Mouse (Mus musculus): ENCODE measurements around the gene Mafb. TPM values are rescaled to one million over a fixed set of nuclear protein-coding genes. Genes with fewer than 3 reads are reported as not detected.

Gene Mafb
- polyA plus RNA-seq, 1 experiment from 2014 or later = 7.1 TPM

DNA sequence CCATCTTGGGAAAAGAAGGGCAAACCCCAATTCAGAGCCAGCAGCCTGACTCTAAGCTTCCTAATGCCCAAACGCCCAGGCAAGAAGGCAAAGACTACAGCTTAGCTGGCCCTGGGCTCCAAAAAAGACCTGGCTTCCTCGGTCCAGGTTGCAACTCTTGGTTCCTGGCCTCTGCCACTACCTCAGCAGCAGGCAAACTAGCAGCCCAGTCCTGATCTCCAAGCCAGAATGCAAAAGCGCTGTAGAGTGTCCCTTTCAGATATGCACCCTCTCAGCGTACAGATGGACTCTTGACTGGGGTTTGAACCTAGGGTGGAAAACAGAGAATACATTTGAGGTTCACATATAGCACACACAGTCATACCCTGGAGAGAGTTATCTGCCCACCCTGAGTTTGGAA is 3.7 kb downstream of the Mafb start:
- Histone ChIP-seq H3K4me1 (ENCODE audit: control insufficient read depth in 2 of 2, insufficient read depth in 2 of 2, low read length in 2 of 2) (peaks cover 9 to 15% of the 10 kb centered on the region in 2 experiments; a peak in 2 of 4 replicates), H3K9ac (ENCODE audit: low read length) (no peak overlapping the region), H3K36me3 (ENCODE audit: control insufficient read depth, insufficient read depth, low read length) (no peaks in the 10 kb centered on the region), H3K27me3 (ENCODE audit: control insufficient read depth, insufficient read depth, low read length) (peaks cover 64% of the 10 kb centered on the region), H3K27ac (replicated peaks in 1 of 2; ENCODE audit: control insufficient read depth in 1 of 2, insufficient read depth in 1 of 2, low read depth in 2 of 2, low read length in 2 of 2) (no peak overlapping the region), H3K4me3 (ENCODE audit: control insufficient read depth in 1 of 2, insufficient read depth in 1 of 2, low read depth in 1 of 2, low read length in 2 of 2) (no peak overlapping the region), H3K9me3 (ENCODE audit: control insufficient read depth, low read length) (no peaks in the 10 kb centered on the region), H3K4me2 (ENCODE audit: low read length) (no peak overlapping the region)
- no peak for ATAC-seq (ENCODE audit: insufficient number of reproducible peaks, insufficient read depth, low FRiP score, low read depth)
- WGBS = 45% methylated on average over 4 of the region's 4 CpGs

DNA sequence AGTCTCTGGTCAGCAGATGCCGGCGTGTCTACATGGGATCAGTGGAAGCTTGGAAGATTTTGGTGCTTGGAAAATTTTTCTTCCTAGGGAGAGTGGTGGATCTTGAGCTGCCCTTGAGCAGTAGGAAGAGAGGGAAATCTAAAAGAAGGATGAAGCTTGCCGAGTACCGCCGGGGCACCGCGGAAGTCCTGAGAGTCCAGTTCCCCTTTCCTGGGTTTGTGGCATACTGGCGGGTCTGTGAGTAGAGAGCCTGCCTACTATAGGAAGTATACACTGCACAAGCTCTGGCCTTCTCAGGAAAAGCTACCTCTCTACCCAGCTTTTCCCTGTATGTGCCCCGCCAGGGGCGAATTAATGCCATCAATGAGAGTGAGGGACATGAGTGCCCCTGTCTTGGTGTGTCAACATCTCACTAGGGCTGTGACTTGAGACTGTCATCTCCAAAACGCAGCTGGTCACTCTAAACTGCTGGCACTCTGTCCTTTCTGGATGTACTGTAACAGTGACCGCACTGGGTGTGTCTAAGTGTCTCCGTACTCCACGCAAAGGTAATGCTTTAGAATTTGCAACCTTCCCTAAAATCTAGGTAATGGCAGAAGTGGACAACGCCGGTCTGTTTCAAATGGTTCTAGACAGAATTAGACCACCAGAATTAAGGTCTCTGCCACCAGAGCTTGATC is 5.3 kb downstream of the Mafb start:
- ATAC-seq (ENCODE audit: insufficient number of reproducible peaks, insufficient read depth, low FRiP score, low read depth) = no peak
- no peaks in the 10 kb centered on the region for H3K9me3 ChIP-seq (ENCODE audit: control insufficient read depth, low read length)
- H3K36me3 ChIP-seq (ENCODE audit: control insufficient read depth, insufficient read depth, low read length) = no peaks in the 10 kb centered on the region
- no peak overlapping the region for H3K27ac ChIP-seq (replicated peaks in 1 of 2; ENCODE audit: control insufficient read depth in 1 of 2, insufficient read depth in 1 of 2, low read depth in 2 of 2, low read length in 2 of 2)
- 20% methylated on average over 16 of the region's 16 CpGs for WGBS
- peaks cover 7 to 14% of the 10 kb centered on the region in 2 experiments; a peak in 2 of 4 replicates for H3K4me1 ChIP-seq (ENCODE audit: control insufficient read depth in 2 of 2, insufficient read depth in 2 of 2, low read length in 2 of 2)
- peaks cover 68% of the 10 kb centered on the region for H3K27me3 ChIP-seq (ENCODE audit: control insufficient read depth, insufficient read depth, low read length)
- H3K4me3 ChIP-seq (ENCODE audit: control insufficient read depth in 1 of 2, insufficient read depth in 1 of 2, low read depth in 1 of 2, low read length in 2 of 2) = no peak overlapping the region
- H3K4me2 ChIP-seq (ENCODE audit: low read length) = peak overlapping the region; percentile 21
- no peak overlapping the region for H3K9ac ChIP-seq (ENCODE audit: low read length)

DNA sequence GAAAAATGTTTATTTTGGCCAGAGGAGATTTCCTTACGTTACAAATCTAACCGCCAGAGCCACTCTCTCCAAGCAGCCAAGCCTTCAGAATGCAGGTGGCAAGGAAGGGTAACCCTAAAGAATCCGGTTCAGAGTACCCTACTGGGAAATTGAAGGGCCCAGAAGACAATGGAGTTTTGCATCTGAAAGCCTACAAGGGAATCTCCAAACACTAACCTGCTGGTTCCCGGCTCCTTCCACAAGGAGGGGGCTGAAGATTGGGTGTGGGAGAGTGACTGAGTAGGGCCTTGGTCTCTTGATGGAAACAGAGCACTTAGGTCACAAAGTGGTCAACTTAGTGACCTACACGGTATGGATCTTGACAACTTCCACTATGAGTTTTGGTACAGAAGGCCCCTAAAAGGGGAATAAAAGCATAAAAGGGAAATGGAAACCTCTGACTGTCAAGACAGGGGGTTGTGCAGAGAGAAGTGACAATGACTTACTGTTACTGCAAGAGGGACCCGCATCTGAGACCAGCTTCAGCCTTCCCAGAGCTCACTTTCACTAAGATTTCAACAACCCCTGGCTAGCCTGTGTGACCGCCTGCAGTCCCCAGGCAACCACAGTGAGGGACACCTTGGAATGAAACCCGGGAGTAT is 6.5 kb downstream of the Mafb start:
- H3K27me3 ChIP-seq (ENCODE audit: control insufficient read depth, insufficient read depth, low read length) = peaks cover 64% of the 10 kb centered on the region
- no peak for ATAC-seq (ENCODE audit: insufficient number of reproducible peaks, insufficient read depth, low FRiP score, low read depth)
- no peak overlapping the region for H3K27ac ChIP-seq (replicated peaks in 1 of 2; ENCODE audit: control insufficient read depth in 1 of 2, insufficient read depth in 1 of 2, low read depth in 2 of 2, low read length in 2 of 2)
- H3K9ac ChIP-seq (ENCODE audit: low read length) = no peak overlapping the region
- H3K4me3 ChIP-seq (ENCODE audit: control insufficient read depth in 1 of 2, insufficient read depth in 1 of 2, low read depth in 1 of 2, low read length in 2 of 2) = no peak overlapping the region
- no peaks in the 10 kb centered on the region for H3K9me3 ChIP-seq (ENCODE audit: control insufficient read depth, low read length)
- no peaks in the 10 kb centered on the region for H3K36me3 ChIP-seq (ENCODE audit: control insufficient read depth, insufficient read depth, low read length)
- H3K4me1 ChIP-seq (ENCODE audit: control insufficient read depth in 2 of 2, insufficient read depth in 2 of 2, low read length in 2 of 2) = peaks cover 0 to 14% of the 10 kb centered on the region in 2 experiments; a peak in 2 of 4 replicates
- WGBS = 18% methylated on average over 8 of the region's 8 CpGs
- H3K4me2 ChIP-seq (ENCODE audit: low read length) = peak overlapping the region; percentile 21; the same call in 1 of the 2 replicates

DNA sequence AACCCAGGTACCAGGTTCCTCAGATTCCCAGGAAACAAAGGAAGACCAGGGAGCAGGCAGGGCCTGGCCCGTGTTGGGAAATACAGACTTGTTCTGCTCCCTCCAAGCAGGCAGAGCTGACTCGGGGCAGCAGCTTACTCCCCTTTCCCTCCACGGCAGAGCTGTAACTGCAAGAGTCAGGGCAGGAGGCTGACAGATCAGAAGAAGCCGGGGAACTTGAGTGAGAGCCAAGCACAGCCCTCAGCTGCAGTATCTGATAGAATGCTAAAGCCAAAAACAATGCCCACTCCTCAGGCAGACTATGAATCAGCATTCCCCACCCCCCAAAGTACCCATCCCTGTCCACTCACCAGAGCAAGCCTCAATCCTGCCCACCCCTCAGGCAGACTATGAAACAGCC is 8.0 kb downstream of the Mafb start:
- H3K4me3 ChIP-seq (ENCODE audit: control insufficient read depth in 1 of 2, insufficient read depth in 1 of 2, low read depth in 1 of 2, low read length in 2 of 2) = no peak overlapping the region
- peaks cover 0 to 14% of the 10 kb centered on the region in 2 experiments; a peak in 2 of 4 replicates for H3K4me1 ChIP-seq (ENCODE audit: control insufficient read depth in 2 of 2, insufficient read depth in 2 of 2, low read length in 2 of 2)
- peaks cover 61% of the 10 kb centered on the region for H3K27me3 ChIP-seq (ENCODE audit: control insufficient read depth, insufficient read depth, low read length)
- no peak overlapping the region for H3K4me2 ChIP-seq (ENCODE audit: low read length)
- no peak overlapping the region for H3K9ac ChIP-seq (ENCODE audit: low read length)
- WGBS = 0% methylated on average over 4 of the region's 4 CpGs
- no peaks in the 10 kb centered on the region for H3K9me3 ChIP-seq (ENCODE audit: control insufficient read depth, low read length)
- H3K27ac ChIP-seq (replicated peaks in 1 of 2; ENCODE audit: control insufficient read depth in 1 of 2, insufficient read depth in 1 of 2, low read depth in 2 of 2, low read length in 2 of 2) = no peak overlapping the region
- no peak for ATAC-seq (ENCODE audit: insufficient number of reproducible peaks, insufficient read depth, low FRiP score, low read depth)
- no peaks in the 10 kb centered on the region for H3K36me3 ChIP-seq (ENCODE audit: control insufficient read depth, insufficient read depth, low read length)

DNA sequence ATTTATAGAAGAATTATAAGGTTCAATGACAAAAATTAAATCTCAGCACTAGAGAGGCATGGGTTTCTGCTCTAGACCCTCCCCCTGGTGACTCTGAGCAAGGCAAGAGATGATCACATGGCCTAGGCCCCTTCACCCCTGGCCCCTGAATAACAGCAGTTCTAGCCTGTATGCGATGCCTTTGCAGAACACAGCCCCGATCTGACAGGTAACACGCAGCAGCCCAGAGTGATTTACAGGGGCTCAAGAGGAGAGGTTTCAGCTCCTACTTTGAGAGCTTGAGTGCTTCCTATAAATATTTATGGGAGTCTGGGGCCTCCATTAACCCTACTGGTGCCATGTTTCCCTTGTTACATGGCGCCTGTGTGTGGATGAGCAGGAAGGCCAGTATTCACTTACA is 9.4 kb downstream of the Mafb start:
- Histone ChIP-seq H3K9me3 (ENCODE audit: control insufficient read depth, low read length) (no peaks in the 10 kb centered on the region), H3K4me3 (ENCODE audit: control insufficient read depth in 1 of 2, insufficient read depth in 1 of 2, low read depth in 1 of 2, low read length in 2 of 2) (no peak overlapping the region), H3K27ac (replicated peaks in 1 of 2; ENCODE audit: control insufficient read depth in 1 of 2, insufficient read depth in 1 of 2, low read depth in 2 of 2, low read length in 2 of 2) (no peak overlapping the region), H3K4me1 (ENCODE audit: control insufficient read depth in 2 of 2, insufficient read depth in 2 of 2, low read length in 2 of 2) (peaks cover 0 to 14% of the 10 kb centered on the region in 2 experiments; a peak in 2 of 4 replicates), H3K4me2 (ENCODE audit: low read length) (no peak overlapping the region), H3K27me3 (ENCODE audit: control insufficient read depth, insufficient read depth, low read length) (peaks cover 54% of the 10 kb centered on the region), H3K9ac (ENCODE audit: low read length) (no peak overlapping the region), H3K36me3 (ENCODE audit: control insufficient read depth, insufficient read depth, low read length) (no peaks in the 10 kb centered on the region)
- no peak for ATAC-seq (ENCODE audit: insufficient number of reproducible peaks, insufficient read depth, low FRiP score, low read depth)
- WGBS = 54% methylated on average over 4 of the region's 4 CpGs

DNA sequence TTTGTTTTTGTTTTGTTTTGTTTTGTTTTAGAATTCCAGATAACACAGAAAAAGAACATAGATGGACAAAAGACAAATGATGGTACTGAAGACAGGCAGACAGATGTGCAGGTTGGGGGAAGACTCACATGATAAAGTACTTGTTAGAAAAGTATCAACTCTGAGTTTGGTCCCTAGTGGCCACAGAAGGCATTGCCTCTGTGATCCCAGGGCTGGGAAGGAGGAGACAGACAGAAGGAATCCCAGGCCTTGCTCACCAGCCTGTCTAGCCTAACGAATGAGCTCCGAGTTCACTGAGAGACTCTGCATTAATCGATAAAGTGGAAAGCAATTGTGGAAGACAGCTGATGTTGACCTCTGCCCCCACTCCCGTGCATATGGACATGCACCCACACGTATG is 10.7 kb downstream of the Mafb start:
- H3K36me3 ChIP-seq (ENCODE audit: control insufficient read depth, insufficient read depth, low read length) = no peaks in the 10 kb centered on the region
- H3K4me1 ChIP-seq (ENCODE audit: control insufficient read depth in 2 of 2, insufficient read depth in 2 of 2, low read length in 2 of 2) = peaks cover 0 to 14% of the 10 kb centered on the region in 2 experiments; a peak in 2 of 4 replicates
- H3K27me3 ChIP-seq (ENCODE audit: control insufficient read depth, insufficient read depth, low read length) = peaks cover 43% of the 10 kb centered on the region
- no peak overlapping the region for H3K4me2 ChIP-seq (ENCODE audit: low read length)
- ATAC-seq (ENCODE audit: insufficient number of reproducible peaks, insufficient read depth, low FRiP score, low read depth) = no peak
- H3K27ac ChIP-seq (replicated peaks in 1 of 2; ENCODE audit: control insufficient read depth in 1 of 2, insufficient read depth in 1 of 2, low read depth in 2 of 2, low read length in 2 of 2) = no peak overlapping the region
- H3K4me3 ChIP-seq (ENCODE audit: control insufficient read depth in 1 of 2, insufficient read depth in 1 of 2, low read depth in 1 of 2, low read length in 2 of 2) = no peak overlapping the region
- 56% methylated on average over 5 of the region's 5 CpGs for WGBS
- H3K9ac ChIP-seq (ENCODE audit: low read length) = no peak overlapping the region
- H3K9me3 ChIP-seq (ENCODE audit: control insufficient read depth, low read length) = no peaks in the 10 kb centered on the region

DNA sequence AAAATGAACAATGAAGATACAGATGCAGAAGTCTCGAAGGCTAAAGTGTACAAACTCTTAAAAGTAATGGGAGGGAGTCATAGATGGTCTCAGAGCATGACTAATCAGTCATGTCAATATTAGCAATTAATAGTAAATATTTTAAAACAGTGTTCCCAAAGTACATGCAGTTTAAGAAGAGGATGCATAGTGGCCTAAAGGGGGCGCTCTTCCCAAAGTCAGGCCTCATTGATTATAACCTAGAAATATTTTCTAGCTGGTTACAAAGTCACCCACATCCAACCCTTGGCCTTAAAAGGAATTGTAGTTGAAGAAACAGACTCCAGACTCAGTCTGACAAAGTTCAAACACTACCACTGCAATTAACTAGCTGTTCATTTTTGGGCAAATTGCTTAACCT is 12.5 kb downstream of the Mafb start:
- H3K4me1 ChIP-seq (ENCODE audit: control insufficient read depth in 2 of 2, insufficient read depth in 2 of 2, low read length in 2 of 2) = peaks cover 3 to 17% of the 10 kb centered on the region in 2 experiments; a peak in 3 of 4 replicates
- H3K4me3 ChIP-seq (ENCODE audit: control insufficient read depth in 1 of 2, insufficient read depth in 1 of 2, low read depth in 1 of 2, low read length in 2 of 2) = no peak overlapping the region
- 59% methylated on average over 2 of the region's 2 CpGs for WGBS
- no peak for ATAC-seq (ENCODE audit: insufficient number of reproducible peaks, insufficient read depth, low FRiP score, low read depth)
- no peak overlapping the region for H3K27ac ChIP-seq (replicated peaks in 1 of 2; ENCODE audit: control insufficient read depth in 1 of 2, insufficient read depth in 1 of 2, low read depth in 2 of 2, low read length in 2 of 2)
- H3K9me3 ChIP-seq (ENCODE audit: control insufficient read depth, low read length) = no peaks in the 10 kb centered on the region
- no peak overlapping the region for H3K4me2 ChIP-seq (ENCODE audit: low read length)
- peaks cover 26% of the 10 kb centered on the region for H3K27me3 ChIP-seq (ENCODE audit: control insufficient read depth, insufficient read depth, low read length)
- H3K9ac ChIP-seq (ENCODE audit: low read length) = no peak overlapping the region
- no peaks in the 10 kb centered on the region for H3K36me3 ChIP-seq (ENCODE audit: control insufficient read depth, insufficient read depth, low read length)
